Mouse (Mus musculus): ENCODE results near the gene Fubp3. TPM values are rescaled to one million over a fixed set of nuclear protein-coding genes. Genes with fewer than 3 reads are reported as not detected.
A peak's percentile ranks its signal among the peaks of the same experiment; 100 is the strongest.

Gene Fubp3
- polyA plus RNA-seq (2015; fragmentation: Nextera tagmentation; extraction: Ambion mirVana) = 19.4 and 19.5 TPM in 2 replicates

GRCm38 (mm10) chr2:31572051-31572914 is at the start of gene Fubp3:
Gene Fubp3 (plus strand): TSS chr2:31572651.
- H3K27ac ChIP-seq (ENCODE audit: low read depth) = peak within 1 kb of the TSS; percentile 87

DNA sequence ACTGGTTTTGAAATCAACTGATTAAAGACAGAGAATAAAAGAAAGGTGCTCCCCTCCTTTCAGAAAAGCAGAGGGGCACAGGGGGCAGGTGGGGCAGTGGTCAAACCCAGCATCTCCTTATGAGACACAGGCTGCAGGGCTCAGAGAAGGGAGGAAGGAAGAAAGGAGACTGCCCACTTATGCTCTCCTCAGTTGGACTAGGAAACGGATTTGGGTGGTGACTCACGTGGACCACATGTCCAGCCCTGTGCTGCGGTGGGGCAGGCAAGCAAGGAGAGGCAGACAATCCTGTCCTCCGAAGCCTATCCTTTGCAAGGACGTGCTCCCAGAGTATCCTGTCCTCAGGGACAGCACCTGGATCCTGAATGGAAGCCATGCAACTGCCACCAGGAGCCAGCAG is 47.8 kb upstream of the Fubp3 start:
- no peak overlapping the region for H3K4me3 ChIP-seq (ENCODE audit: low read depth, low read length)
- H3K27me3 ChIP-seq (ENCODE audit: insufficient read depth, low read length) = no peaks in the 10 kb centered on the region
- TF ChIP-seq EP300 (IDR thresholded peaks at IDR 0.05; ENCODE audit: low read depth) (no peak), CTCF (IDR thresholded peaks at IDR 0.05; ENCODE audit: low read depth) (no peak)
- WGBS (ENCODE audit: insufficient replicate concordance) = 53% methylated on average over 5 of the region's 5 CpGs
- no peak overlapping the region for H3K27ac ChIP-seq (ENCODE audit: low read depth)
- H3K4me1 ChIP-seq (ENCODE audit: insufficient read depth) = no peaks in the 10 kb centered on the region
- H3K36me3 ChIP-seq (replicated peaks; ENCODE audit: insufficient read depth, low read length) = 0 out of 2 replicates have a peak, but pooled peaks cover 5% of the 10 kb centered on the region
- ATAC-seq = no peak
- no peaks in the 10 kb centered on the region for H3K9me3 ChIP-seq (ENCODE audit: low read length)
- DNase-seq = no peak
- no peak overlapping the region for H3K9ac ChIP-seq (replicated peaks)
- no peak overlapping the region for H3K4me2 ChIP-seq (ENCODE audit: low read depth, low read length)

More at GRCm38 (mm10) chr2:31572051-31572914, at the start of gene Fubp3:
- WGBS (ENCODE audit: insufficient replicate concordance) = 3% methylated on average over 44 of the region's 51 CpGs
- TF ChIP-seq EP300 (IDR thresholded peaks at IDR 0.05; ENCODE audit: low read depth) (no peak; the same call in 1 of the 2 replicates), CTCF (IDR thresholded peaks at IDR 0.05; ENCODE audit: low read depth) (no peak)
- DNase-seq (peak; percentile 91), ATAC-seq (peak; percentile 94)
- peak within 1 kb of the TSS; percentile 87 for H3K4me2 ChIP-seq (ENCODE audit: low read depth, low read length)
- no peaks in the 10 kb centered on the region for H3K27me3 ChIP-seq (ENCODE audit: insufficient read depth, low read length)
- no peaks in the 10 kb centered on the region for H3K9me3 ChIP-seq (ENCODE audit: low read length)
- H3K4me3 ChIP-seq (ENCODE audit: low read depth, low read length) = peak within 1 kb of the TSS; percentile 91
- H3K4me1 ChIP-seq (ENCODE audit: insufficient read depth) = peaks cover 5% of the 10 kb centered on the region
- no peaks in the 10 kb centered on the region for H3K36me3 ChIP-seq (replicated peaks; ENCODE audit: insufficient read depth, low read length)
- peak within 1 kb of the TSS; percentile 94 for H3K9ac ChIP-seq (replicated peaks)

- no peak for ATAC-seq
- 54% methylated on average over 10 of the region's 10 CpGs for WGBS (ENCODE audit: insufficient replicate concordance)
- H3K9me3 ChIP-seq (ENCODE audit: low read length) = no peaks in the 10 kb centered on the region
- H3K9ac ChIP-seq (replicated peaks) = no peak overlapping the region
- H3K4me2 ChIP-seq (ENCODE audit: low read depth, low read length) = no peak overlapping the region
- H3K4me3 ChIP-seq (ENCODE audit: low read depth, low read length) = no peak overlapping the region
- H3K4me1 ChIP-seq (ENCODE audit: insufficient read depth) = peaks cover 4% of the 10 kb centered on the region; the same call in 1 of the 2 replicates
- H3K27ac ChIP-seq (ENCODE audit: low read depth) = no peak overlapping the region
- no peak for DNase-seq
- no peaks in the 10 kb centered on the region for H3K36me3 ChIP-seq (replicated peaks; ENCODE audit: insufficient read depth, low read length)
- TF ChIP-seq EP300 (IDR thresholded peaks at IDR 0.05; ENCODE audit: low read depth) (no peak), CTCF (IDR thresholded peaks at IDR 0.05; ENCODE audit: low read depth) (no peak)
- H3K27me3 ChIP-seq (ENCODE audit: insufficient read depth, low read length) = no peaks in the 10 kb centered on the region
Observed at GRCm38 (mm10) chr2:31525778-31526177, 46.7 kb upstream of the Fubp3 start.

DNA sequence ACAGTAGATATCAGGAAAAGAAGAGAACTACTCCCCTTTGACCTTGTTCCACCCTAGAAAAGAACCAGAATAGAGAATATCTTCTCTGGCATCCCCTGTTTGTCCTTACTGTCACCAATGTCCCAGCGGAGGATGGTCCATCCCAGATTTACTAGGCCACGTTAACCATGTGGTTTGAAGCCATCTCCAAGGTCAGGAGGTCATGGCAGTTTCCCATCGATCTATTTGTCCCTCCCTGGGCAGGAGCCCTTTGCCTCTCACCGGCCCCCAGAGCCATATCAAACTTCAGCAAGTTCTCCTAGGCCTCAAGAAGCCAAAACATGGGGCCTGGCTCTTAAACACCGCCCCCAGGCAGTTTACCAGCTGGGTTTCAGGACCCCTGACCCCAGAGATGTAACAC is 42.2 kb upstream of the Fubp3 start:
- Histone ChIP-seq H3K4me2 (ENCODE audit: low read depth, low read length) (no peak overlapping the region; the same call in 1 of the 2 replicates), H3K4me3 (ENCODE audit: low read depth, low read length) (no peak overlapping the region), H3K4me1 (ENCODE audit: insufficient read depth) (peaks cover 4% of the 10 kb centered on the region; the same call in 1 of the 2 replicates), H3K9me3 (ENCODE audit: low read length) (no peaks in the 10 kb centered on the region), H3K9ac (replicated peaks) (no peak overlapping the region; the same call in 1 of the 2 replicates), H3K27ac (ENCODE audit: low read depth) (no peak overlapping the region), H3K36me3 (replicated peaks; ENCODE audit: insufficient read depth, low read length) (no peaks in the 10 kb centered on the region), H3K27me3 (ENCODE audit: insufficient read depth, low read length) (no peaks in the 10 kb centered on the region)
- ATAC-seq (peak; percentile 79), DNase-seq (peak; percentile 69)
- 52% methylated on average over 5 of the region's 5 CpGs for WGBS (ENCODE audit: insufficient replicate concordance)
- TF ChIP-seq CTCF (IDR thresholded peaks at IDR 0.05; ENCODE audit: low read depth) (no peak), EP300 (IDR thresholded peaks at IDR 0.05; ENCODE audit: low read depth) (no peak)

GRCm38 (mm10) chr2:31537054-31537453 is 35.4 kb upstream of the Fubp3 start:
- Histone ChIP-seq H3K4me3 (ENCODE audit: low read depth, low read length) (no peak overlapping the region), H3K9me3 (ENCODE audit: low read length) (no peaks in the 10 kb centered on the region), H3K27me3 (ENCODE audit: insufficient read depth, low read length) (no peaks in the 10 kb centered on the region), H3K4me2 (ENCODE audit: low read depth, low read length) (no peak overlapping the region), H3K27ac (ENCODE audit: low read depth) (no peak overlapping the region), H3K36me3 (replicated peaks; ENCODE audit: insufficient read depth, low read length) (no peaks in the 10 kb centered on the region), H3K4me1 (ENCODE audit: insufficient read depth) (no peaks in the 10 kb centered on the region), H3K9ac (replicated peaks) (no peak overlapping the region)
- TF ChIP-seq CTCF (IDR thresholded peaks at IDR 0.05; ENCODE audit: low read depth) (no peak), EP300 (IDR thresholded peaks at IDR 0.05; ENCODE audit: low read depth) (no peak)
- DNase-seq (no peak), ATAC-seq (no peak)
- WGBS (ENCODE audit: insufficient replicate concordance) = 68% methylated on average over 5 of the region's 5 CpGs

- no peaks in the 10 kb centered on the region for H3K36me3 ChIP-seq (replicated peaks; ENCODE audit: insufficient read depth, low read length)
- H3K9ac ChIP-seq (replicated peaks) = no peak overlapping the region
- no peak overlapping the region for H3K4me3 ChIP-seq (ENCODE audit: low read depth, low read length)
- H3K4me2 ChIP-seq (ENCODE audit: low read depth, low read length) = no peak overlapping the region
- H3K27me3 ChIP-seq (ENCODE audit: insufficient read depth, low read length) = no peaks in the 10 kb centered on the region
- DNase-seq (no peak), ATAC-seq (no peak)
- H3K27ac ChIP-seq (ENCODE audit: low read depth) = no peak overlapping the region
- WGBS (ENCODE audit: insufficient replicate concordance) = 56% methylated on average over 5 of the region's 5 CpGs
- no peaks in the 10 kb centered on the region for H3K9me3 ChIP-seq (ENCODE audit: low read length)
- no peaks in the 10 kb centered on the region for H3K4me1 ChIP-seq (ENCODE audit: insufficient read depth)
- TF ChIP-seq CTCF (IDR thresholded peaks at IDR 0.05; ENCODE audit: low read depth) (no peak), EP300 (IDR thresholded peaks at IDR 0.05; ENCODE audit: low read depth) (no peak)
Observed at GRCm38 (mm10) chr2:31538745-31539144, 33.7 kb upstream of the Fubp3 start.
